Mouse (Mus musculus) urinary bladder, postnatal 25 days (tissue): ENCODE measurements around the gene Zfp36.
"Not testable (repeated sequence)": the region's sequence is repeated elsewhere in the genome, so short reads cannot be mapped to it uniquely, and the experiment has no call there.

Experiments
- DNase-seq: peaks from one replicate; pipeline ENCODE4 v3.0.0; 2022; ENCODE audit warnings: low spot score

Gene Zfp36

DNA sequence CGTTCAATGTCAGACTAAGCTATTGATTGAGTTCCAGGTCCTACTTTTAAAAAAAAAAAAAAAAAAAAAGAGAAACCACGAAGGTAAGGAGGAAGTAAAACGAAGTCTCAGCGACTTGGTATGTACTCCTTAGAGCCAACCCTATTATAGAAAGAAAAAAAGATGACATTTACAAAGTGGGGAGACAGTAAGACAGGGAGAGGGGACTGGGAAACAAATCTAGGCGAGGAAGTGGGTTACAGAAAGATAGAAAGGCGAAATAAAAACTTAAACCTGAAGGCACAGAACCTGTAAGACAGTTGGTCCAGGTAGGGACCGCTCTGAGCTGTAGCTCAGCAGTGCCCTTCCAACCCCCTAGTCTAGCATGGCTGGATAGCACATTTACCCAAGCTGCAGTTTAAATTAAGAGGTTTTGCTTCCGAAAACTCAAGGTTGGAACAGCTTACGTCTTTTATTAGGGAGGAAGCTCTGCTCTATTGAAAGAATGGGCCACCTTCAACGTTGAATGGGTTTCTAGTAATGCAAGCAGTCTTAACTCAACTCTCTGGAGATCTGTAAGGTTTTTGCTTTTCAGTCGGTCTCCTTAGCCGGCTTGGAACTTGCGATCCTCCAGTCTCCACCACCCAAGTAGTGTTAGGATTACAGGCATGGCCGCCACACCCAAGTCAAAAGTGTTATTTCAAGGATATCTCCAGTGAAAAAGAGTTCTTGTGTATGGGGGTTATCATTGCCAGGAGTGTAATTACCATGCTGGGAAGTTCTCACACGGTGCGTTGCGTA is at the start of gene Zfp36:
Gene Zfp36, minus strand, starts transcription at position 17 of the 780 bp plus-strand sequence.
- no peak for DNase-seq

DNA sequence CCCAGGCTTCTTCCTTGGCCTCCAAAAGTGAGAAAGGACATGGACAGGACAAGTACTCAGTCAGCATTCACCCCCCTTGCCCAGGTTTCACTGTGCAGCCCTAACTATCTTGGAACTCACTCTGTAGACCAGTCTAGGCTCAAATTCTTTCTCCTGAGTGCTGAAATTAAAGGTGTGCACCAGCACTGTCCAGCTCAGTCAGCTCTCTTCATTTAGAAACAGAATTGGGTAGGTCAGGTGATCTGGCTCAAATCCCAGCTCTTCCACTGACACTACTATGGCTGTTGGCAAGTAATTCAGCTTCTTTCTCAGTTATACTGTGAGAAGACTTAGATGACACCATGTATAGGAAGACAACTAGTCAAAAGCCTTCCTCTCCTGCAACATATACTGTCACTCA is 47.7 kb upstream of the Zfp36 start:
- DNase-seq = no peak

DNA sequence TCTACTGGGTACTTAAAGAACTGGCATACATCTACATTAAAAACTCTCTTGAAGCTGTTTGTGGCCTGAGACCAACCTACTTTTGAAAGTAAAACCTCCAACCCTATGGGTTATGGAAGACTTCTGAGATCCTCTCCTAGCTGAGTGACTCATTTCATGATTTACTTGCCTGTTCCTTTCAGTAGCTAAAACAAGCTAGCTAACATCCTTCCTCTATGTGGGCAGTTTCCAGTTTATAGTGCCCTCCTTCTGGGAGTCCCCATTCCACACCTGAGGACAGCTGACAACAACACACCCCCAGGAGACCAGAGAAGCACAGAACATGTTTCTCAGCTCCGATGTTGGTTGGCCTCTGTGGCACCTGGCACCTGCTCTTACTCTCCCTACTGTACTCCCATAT is 43.0 kb upstream of the Zfp36 start:
- DNase-seq = no peak

DNA sequence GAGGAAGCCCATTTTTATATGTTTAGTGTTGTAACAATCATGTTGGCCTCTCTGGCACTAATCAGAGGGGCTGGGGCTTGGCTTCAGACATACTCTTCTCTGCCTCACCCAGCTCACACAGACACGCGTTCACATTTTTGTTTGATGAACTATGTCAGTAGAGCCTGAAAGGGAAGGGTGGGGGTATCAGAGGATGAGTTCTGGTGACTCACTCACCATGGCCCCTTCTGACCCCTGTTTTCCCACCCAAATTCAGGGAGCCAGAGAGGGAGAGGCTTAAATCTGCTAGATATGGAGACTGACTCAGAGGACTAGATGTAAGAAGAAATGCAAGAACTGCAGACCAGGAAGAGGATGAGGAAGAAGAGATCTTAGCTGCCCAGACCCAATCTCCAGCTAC is 39.4 kb upstream of the Zfp36 start:
- no peak for DNase-seq

DNA sequence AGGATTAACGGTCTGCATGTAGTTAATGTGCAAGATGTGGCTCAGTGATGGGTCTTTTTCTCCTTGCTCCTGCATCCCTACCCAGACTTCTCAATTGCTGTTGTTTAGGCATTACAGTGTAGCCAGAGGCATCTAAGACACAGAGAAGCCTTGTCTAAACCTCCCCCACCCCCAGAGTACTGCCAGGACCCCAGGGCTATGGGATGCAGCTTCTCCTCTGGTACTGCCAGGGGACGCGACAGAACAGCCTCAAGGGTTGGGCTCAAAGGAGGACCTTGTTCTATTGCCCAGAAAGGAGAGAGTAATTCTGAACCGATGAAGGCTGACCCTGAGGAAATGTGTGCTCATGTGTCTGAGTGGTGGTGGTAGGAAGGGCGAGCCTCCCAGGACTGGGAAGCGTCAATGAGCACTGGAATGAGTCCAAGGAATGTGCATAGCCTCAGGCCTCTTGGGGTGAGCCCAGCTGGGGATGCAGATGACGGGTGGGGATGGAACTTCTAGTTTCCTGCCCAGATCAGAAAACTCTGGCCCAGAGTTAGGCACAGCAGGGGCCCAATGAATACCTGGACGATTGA is 38.1 kb upstream of the Zfp36 start:
- DNase-seq = peak; percentile 40

- no peak for DNase-seq
Observed at GRCm38 (mm10) chr7:28417368-28417767, 37.3 kb upstream of the Zfp36 start.

DNA sequence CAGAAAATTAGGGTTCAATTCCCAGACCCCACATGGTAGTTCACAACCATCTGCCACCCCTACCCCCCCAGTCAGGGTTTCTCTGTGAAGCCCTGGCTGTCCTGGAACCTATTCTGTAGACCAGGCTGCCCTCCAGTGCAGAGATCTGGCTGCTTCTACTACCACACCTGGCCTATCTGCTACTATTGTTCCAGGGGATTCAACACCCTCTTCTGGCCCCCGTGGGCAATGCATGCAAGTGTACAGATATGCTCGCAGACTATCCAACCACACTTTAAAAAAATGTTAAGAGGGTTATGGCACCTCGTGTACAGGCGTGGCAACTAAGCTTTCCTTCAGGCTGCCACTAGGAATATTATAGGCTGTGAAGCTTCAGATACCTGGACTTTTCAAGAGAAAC is 32.8 kb upstream of the Zfp36 start:
- DNase-seq = no peak

GRCm38 (mm10) chr7:28410841-28411475 is 30.9 kb upstream of the Zfp36 start:
- DNase-seq = peak; percentile 41

- DNase-seq = no peak
Observed at GRCm38 (mm10) chr7:28401942-28402341, 21.9 kb upstream of the Zfp36 start.

DNA sequence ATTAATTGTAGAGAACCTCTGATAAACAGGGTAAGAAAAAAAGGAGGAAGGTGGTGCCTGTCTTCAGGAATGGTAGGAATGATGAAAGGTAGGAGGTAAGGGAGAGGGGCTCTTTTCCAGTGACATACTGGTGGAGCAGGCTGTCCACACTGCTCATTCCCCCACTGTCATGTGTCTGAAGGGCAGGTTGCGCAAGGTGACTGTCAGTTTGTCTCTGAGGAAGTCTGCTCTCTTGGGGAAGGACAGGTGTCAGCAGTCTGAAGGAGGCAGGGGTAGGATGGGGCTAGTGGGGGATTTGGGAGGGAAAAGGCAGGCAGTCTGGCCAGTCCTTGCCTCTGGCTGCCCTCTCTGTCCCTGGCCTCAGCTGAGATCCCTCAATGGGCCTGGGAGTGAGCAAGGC is 21.0 kb upstream of the Zfp36 start:
- DNase-seq = no peak

- DNase-seq = no peak
Observed at GRCm38 (mm10) chr7:28398696-28399340, 18.8 kb upstream of the Zfp36 start.

DNA sequence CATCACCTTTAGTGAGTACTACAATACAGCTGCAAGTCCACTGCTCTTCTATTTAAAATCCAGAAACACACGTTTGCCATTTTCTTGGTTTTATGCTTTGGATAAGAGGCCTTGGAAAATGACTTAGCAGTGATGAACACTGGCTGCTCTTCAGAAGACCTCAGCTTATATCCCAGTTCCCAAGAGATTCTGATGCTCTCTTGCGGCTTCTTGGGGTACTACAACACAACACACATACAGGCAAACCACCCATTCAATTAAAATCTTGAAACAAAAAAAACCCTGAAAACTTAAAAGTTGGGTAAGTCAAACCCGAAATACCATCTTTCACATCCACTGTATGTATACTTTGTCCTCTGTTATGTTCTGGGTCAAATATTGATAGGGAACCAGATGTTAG is 17.9 kb upstream of the Zfp36 start:
- DNase-seq = no peak

DNA sequence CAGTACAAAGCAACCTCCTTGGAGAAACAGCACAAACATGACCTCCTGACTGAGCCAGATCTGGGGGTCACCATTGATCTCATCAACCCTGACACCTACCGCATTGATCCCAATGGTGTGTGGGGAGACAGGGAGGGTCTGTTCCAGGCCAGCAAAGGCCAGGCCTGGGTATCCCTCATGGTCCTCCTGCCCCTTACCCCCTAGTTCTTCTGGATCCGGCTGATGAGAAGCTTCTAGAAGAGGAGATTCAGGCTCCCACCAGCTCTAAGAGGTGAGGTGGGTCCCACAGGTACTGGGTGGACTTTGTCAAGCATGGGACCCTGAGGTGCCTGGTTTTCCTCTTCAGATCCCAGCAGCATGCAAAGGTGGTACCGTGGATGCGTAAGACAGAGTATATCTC is 15.4 kb upstream of the Zfp36 start:
- DNase-seq = no peak

- DNase-seq = no peak
Observed at GRCm38 (mm10) chr7:28393272-28393951, 13.4 kb upstream of the Zfp36 start.

DNA sequence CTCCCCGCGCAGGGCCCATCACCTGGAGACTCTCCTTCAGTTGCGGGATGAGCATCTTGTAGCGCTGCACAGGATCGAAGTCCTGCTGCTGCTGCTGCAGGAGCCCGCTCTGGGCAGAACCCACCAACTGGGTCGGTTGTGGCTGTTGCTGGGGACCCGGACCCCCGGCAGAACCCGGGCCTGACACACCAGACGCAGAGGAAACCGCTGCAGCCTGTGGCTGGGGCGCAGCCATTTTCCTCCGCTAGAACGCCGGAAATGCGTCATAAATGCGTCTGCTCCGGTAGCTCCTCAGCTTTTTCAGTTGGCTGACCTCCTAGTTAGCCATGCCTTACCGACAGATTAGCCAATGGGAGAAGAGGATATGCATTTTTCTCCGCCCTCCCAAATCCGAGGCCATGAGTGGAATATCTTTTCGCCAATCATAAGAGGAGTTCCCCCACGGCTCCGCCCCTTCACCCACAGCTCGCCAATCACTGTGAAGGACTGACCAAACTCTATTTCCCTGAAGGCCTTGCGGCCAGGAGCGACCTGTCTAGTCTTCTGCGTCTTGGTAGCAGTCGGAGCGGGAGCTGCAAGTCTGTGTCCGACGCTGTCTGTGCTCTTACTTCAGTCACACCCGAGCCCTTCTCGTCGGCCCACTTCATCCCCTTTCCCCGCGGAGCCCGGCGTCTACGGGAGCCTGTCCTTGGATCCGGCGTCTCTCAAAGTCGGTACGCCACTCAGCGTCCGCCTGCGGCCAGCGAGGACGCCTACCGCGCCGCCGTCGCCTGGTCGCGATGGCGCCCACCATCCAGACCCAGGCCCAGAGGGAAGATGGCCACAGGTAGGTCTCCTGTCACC is 12.6 kb upstream of the Zfp36 start, which contains the start of the genes Med29 and Paf1:
Gene Med29, minus strand, starts transcription at position 280 of the 843 bp plus-strand sequence.
Gene Paf1, plus strand, starts transcription at position 523 of the 843 bp plus-strand sequence.
- DNase-seq = peak; percentile 83

- no peak for DNase-seq
Observed at GRCm38 (mm10) chr7:28390331-28390730, 10.3 kb upstream of the Zfp36 start.

DNA sequence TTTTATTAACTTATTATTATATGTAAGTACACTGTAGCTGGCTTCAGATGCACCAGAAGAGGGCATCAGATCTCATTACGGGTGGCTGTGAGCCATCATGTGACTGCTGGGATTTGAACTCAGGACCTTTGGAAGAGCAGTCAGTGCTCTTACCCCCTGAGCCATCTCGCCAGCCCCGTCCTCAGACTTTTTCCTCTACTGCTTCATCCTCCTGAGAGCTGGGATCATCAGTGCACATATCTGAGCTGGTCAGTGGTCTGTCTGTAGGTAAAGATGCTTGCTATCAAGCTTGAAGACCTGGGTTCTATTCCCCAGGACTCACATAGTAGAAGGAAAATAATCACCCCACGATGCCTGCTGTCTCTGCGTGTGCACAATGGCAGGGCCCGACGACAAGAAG is 7.3 kb upstream of the Zfp36 start:
- not testable (repeated sequence) for DNase-seq

DNA sequence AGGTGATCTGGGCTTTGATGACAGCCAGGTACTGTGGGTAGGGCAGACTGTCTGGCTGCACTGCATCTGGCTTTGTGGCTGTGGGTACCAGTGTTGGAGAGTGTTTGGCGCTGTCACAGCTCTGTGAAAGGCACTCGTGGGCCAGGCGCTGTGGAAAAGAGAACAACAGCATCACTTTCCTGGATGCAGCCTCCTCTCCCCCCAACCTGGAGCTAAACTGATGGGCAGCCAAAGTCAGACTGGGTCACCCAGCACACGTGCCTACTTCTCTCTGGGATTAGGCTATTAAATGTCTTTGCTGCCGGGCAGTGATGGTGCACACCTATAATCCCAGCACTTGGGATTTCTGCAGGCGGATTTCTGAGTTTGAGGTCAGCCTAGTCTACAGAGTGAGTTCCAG is 6.8 kb upstream of the Zfp36 start:
- DNase-seq = not testable (repeated sequence)

- peak; percentile 91 for DNase-seq
Observed at GRCm38 (mm10) chr7:28386462-28386861, 6.4 kb upstream of the Zfp36 start.

DNA sequence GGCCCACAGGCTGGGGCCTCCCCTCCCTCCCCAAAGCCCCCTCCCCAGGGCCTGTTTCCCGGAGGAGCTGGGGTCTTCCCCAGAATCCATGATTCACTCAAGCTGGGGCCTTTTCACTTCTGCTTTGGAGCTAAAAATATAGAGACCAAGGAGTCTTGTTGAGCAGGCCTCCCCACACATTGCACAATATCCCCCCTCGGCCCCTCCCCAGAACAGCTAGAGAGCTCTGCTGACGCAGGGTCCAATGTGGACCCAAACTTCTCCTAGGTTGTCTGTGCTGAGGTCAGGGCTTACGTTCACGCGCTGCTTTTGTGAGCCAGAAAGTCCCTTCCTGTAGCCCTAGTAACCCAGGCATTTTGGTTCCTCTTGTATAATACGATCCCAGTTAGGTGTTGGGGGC is 6.0 kb upstream of the Zfp36 start:
- no peak for DNase-seq

DNA sequence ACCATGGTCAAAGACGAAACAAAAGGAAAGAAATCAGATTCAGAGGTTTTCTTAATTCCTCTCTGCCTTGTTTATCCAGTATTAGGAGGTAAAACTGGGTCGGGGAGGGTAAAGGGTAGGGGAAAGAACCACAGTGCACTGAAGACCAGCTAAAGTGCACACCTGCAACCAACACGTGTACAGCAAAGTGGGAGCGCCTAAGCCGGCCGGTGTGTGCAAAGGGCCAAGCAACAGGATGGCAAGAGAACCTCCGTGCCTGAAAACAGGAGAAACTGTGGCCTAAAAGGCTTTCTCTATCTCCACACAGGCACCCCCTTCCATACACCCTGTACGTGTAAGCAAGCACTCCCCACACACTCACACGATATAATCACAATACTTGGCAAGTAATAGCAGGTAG is 5.1 kb upstream of the Zfp36 start:
- no peak for DNase-seq
